Mouse (Mus musculus) spleen, adult 18-20 months (tissue): ENCODE measurements around the gene Mapk1ip1l.

ENCODE experiments used
- DNase-seq, 2 experiments: peaks; one replicate each; pipeline ENCODE4 v3.0.0; 2022; ENCODE audit warnings: mixed read lengths in 2 of 2

Gene Mapk1ip1l

DNA sequence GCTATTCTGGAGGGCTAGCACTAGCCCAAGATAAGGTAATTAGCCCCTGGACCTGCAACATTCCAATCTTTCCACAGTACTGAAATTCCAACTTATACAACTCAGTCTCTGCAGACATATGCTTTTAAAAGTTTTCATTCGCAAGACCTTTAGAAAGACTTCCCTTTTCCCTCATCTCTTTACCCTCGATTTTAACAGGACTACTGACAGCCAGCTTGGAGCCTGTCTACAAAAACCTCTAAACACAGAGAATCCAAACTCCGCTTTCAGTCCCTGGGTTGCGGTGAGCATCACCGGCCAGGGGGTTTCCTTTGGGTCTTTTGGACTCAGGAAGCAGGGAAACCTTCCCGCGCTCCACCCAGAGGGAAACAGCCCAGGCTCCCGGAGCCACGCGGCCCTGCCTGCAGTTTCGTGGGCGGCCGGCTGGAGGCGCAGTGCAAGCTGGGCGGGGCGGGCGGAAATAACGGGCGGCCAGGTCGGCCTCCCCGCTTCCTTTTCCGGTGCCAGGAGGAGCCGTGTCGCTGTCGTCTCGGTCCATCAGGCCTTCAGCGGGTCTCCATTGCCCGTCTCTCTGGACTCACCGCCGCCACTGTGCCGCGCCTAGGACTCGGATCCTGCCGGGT, at the start of gene Mapk1ip1l:
TSS of gene Mapk1ip1l (plus strand) at position 482 of the 623 bp plus-strand sequence.
- DNase-seq = peak; percentile 78 to 91

DNA sequence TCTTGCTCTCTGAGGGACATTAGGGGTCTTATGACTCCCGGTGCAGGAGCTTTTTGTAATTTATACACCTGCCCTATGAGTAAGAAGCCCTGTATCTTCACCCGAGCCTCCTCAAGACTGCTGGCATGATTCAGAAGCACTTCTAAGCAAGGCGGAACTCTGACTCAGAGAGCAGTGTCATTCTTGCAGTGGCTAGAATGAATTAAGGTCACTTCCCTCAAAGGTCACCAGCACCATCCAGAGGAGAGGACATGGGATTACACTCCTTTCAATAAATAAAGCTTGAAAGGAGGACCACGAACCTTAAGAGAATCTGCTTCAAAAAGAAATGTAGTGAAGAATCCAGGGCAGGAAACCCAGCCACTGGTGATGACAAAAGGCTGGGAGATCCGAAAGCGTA, 48.2 kb upstream of the Mapk1ip1l start:
- no peak for DNase-seq

DNA sequence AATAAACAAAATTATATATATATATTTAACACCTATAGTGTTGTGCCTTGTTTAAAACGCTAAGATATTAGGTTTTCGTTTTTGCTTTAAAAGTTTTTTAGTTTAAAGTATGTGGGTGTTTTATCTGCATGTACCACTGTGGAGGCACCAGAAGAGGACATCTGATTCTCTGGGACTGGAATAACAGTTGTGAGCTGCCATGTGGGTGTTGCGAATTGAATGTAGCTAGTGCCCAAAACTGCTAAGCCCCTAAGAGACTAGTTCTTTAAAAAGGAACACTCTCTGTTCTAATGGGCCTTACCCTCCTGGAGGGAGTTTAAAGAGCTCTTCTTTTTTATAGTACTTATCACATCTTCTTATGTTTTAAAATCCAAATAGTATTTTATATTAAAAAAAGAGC, 33.2 kb upstream of the Mapk1ip1l start:
- no peak for DNase-seq

DNA sequence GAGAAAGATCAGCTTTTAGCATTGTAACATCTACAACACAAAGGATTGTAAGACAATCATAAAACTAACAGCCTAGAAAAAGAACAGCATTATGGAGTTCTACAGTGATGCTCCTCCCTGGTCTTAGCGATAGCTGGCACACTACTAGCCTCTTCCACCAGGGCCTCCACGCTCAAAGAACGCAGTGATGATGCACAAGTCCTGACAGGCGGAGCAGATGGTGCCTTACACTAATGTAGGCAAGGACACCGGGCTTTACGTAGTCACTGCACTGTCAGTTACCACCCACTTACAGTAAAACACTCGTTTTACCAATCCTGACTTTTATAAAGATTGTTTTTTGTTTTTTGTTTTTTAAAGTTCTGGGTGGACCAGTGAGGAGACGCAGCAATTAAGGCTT, 32.2 kb upstream of the Mapk1ip1l start:
- DNase-seq = no peak

DNA sequence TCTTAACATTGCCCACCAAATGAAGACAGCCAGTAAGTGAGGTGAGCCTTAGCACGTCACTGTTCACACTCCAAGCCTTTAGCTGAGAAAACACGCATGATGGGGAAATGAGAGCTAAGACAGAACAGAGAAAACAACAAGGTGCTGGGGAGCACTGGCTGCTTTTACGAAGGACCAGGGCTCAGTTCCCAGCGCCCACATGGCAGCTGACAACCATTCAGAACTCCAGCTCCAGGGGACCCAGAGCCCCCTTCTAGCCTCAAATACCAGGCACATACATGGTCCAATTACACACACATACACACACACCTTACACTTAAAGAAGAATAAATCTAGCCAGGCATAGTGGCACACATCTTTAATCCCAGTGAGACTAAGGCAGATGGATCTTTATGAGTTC, 29.0 kb upstream of the Mapk1ip1l start:
- DNase-seq = no peak

DNA sequence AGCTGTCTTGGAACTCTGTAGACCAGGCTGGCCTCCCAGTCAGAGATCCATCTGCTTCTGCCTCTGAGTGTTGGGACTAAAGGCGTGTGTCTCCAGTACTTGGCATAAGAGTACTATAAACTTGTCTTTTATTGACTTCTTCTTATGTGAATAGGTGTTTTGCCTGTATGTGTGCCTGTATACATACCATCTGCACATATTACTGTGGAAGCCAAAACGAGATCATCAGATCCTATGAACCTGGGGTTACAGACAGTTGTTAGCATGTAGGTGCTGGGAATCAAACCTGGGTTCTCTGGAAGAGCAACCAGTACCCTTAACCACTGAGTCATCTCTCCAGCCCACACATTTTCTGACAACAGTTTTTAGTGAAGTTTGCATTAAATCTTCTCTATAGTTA, 28.4 kb upstream of the Mapk1ip1l start:
- no peak for DNase-seq

DNA sequence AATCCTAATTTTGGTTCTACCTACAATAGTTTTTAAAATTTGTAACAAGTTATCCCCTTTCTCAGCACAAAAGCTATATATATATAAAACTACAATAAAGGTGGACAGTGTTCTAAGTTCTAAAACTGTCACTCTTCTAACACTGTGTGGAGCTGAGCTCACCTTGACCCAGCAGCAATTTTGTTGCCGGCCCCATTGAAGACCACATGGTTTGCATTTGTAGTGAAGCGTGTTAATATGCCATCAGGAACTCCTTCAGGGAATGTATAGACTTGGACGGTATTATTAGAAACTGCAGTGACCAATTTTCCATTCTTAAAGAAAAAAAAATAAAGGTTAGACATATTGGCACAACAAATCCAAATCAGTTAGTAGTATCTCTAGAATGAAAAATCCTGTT, 24.3 kb upstream of the Mapk1ip1l start:
- DNase-seq = no peak

DNA sequence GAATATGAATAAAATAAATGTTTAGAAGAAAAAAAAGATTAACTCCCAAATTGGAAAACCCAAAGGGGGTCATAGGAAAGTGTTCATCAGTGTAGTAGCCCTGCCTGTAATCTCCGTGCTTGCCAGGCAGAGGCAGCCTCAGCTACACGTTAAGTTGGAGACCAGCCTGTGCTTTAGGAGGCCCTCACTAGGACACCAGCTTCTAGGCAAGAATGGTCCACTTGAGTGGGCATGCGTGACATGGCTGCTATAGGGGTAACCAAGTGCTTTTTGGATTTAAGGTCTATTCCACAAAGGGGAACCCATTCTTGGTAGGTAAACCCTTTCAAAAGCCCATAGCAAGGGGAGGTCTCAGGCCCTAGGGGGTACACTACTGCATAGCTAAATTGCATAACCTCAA, 22.6 kb upstream of the Mapk1ip1l start:
- DNase-seq = no peak

DNA sequence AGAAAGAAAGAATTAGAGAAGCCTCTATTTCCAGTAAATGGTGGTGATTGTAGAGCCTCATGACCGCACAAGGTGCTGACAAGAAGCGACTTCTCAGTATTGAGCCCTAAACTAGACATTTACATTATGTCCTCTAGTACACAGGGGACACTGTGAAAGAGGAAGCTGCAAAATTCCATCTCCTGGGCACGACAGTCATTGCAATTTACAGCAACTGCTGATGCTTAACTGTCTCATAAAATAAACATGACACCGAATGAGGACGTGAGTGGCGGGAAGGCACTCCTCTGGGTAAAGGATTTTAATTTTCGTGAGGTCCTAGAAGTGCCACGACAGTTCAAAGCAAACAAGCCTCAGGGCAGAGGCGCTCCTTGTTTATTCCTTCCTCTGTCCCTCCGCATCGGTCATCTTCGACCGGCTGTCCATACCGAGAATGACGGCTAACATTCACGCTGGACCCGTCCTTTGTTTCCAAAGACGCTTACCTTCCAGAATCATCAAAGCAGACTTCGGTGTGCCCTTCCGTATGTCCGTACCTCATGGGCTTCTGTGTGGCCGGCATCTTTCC, 21.9 kb upstream of the Mapk1ip1l start:
- peak in 1 of 2 experiments; percentile 11 for DNase-seq

DNA sequence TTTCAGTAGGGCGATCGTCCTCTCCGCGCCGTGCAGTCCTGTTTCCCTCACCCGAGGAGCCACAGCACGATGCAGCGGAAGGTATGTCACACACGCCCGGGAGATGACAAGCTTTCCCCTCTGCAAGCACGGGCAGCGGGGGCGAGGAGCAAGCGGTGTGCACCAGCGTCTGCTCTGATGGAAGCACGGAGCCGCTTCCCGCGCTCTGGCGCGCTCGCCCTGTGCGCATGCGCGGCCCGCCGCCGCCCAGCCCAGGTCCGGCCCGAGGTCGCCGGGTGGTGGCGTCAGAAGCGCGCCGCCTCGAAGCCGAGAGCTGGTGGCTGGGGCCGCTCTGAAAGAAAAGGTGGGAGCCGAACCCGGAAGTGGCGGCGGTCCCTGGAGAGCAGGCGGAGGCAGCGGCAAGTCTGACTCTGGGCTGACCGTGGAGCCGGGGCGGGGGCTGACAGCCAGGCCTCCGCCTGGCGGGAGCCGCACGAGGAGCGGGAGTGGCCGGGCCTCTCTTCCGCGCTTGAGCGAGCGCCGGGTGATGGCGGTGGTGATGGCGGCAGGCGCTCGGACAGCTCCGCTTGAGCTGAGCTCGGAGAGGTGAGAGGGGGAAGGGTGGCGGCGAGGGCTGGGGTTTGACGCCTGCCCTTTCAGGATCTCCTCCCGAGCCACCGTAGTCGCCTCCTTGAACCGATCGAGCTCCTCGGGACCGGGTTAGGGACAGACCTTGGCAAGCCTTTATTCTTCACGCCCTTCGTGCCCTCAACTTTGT, 21.3 kb upstream of the Mapk1ip1l start, which contains the start of the genes Wdhd1 and Socs4:
TSS of gene Wdhd1 (minus strand) at position 221 of the 757 bp plus-strand sequence.
TSS of gene Socs4 (plus strand) at position 295 of the 757 bp plus-strand sequence.
- DNase-seq = peak; percentile 93 to 95

DNA sequence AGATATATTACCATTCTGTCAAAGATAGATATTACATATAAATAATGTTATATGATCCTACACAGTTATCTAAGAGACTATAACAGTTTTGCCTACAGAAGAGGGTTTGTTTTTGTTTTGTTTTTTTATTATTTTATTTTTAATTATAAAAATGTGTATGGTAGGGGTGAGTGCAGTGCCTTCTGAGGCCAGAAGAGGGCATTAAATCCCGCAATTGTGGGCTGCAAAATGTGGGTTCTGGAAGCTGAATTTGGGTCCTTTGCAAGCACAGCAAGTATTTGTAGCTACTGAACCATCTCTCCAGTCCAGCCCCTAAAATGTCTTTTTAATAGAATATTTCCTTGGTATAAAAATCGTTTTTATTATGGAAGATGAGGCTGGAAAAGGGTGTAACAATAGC, 19.0 kb upstream of the Mapk1ip1l start:
- no peak for DNase-seq

DNA sequence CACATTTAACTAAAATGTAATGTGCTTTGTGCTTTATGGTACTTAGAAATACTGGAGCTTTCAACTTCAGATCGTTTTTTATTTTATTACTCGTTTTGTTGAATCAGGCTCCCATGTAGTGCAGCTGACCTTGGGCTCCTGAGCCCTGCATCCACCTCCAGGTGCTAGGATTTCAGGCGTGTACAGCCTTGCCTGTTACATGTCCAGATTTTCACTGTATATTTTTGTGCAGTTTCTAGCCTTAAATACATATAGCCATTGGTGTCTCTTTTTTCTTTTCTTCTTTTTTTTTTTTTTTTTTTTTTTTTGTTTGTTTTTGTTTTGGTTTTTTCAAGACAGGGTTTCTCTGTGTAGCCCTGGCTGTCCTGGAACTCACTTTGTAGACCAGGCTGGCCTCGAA, 16.5 kb upstream of the Mapk1ip1l start:
- no peak for DNase-seq

DNA sequence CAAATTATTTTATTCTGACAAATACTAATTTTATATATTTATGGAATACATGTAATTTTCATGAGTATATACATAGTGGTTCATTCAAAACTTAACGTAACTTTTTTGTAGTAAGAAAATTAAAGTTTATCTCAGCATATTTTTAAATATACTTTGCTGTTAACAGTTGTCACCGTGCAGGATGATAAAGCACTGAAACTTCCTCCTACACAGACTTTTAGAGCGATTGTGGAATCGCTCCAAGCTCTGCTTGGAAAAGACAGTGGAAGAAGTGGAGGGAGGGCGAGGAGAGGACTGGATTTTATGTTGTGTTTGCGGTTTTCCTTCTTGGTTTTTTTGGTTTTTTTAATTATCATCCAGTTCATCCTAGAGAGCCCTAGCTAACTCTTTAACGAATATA, 14.5 kb upstream of the Mapk1ip1l start:
- no peak for DNase-seq

DNA sequence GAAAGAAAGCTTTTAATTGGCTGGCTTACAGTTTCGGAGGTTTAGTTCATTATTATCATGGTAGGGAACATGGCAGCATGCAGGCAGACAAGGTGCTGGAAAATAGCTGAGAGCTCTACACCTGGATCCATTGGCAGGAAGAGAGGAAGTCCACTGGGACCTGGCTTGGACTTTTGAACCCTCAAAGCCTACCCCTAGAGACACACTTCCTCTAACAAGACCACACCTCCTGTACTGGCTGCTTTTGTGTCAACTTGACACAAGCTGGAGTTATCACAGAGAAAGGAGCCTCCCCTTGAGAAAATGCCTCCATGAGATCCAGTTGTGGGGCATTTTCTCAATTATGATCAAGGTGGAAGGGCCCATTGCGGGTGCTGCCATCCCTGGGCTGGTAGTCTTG, 12.8 kb upstream of the Mapk1ip1l start:
- DNase-seq = no peak

DNA sequence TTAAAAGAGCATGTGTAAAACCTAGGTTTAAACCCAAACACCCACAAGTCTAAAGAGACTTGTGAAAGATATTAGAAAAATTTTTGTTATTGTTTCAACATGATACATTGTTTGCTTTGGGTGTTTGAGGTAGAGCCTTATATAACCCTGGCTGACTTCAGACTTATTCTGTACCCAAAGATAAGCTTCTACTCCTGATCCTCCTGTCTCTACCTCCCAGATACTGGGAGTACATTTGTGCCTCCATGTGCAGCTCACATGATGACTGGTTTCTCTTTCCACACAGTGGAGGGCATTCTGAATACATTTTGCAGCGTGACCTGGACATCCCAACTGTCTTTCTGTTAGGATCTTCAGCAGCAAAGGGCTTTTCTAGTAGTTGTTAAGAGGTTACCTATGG, 11.9 kb upstream of the Mapk1ip1l start:
- no peak for DNase-seq

DNA sequence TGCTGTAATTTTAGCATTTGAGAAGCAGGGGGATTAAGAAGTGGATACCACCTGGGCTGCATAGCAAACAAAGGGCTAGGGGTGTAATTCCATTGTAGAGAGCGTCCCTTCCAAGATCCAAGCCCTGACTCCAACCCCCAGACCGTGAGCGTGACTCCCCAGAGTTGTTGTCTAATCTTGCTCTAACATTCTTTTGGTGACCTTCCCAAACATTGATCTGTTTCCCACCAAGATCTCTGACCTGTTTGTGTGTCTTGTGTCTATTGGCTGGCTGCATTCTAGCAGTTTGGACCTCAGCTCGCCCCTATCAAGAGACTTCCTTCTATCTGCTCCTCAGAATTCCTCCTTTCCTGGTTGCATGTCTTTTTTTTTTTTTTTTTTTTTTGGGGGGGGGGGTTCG, 11.0 kb upstream of the Mapk1ip1l start:
- no peak for DNase-seq

DNA sequence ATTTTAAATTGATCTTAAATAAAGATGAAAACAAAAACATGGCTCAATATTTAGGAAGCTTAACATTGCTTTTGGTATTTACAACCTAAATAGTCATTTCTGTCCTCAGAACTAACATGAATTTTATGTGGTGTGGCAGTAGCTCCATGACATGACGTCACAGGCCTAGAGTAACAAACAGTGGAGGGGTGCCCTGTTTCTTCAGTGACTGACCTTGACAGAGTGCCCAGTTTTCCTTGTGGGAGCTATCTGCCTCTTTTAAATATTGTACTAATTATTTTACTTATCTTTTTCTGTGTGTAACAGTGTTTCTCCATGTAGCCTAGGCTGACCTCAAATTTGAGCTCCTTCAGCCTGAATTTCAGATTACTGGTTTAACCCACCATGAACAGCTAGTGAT, 6.3 kb upstream of the Mapk1ip1l start:
- DNase-seq = no peak

DNA sequence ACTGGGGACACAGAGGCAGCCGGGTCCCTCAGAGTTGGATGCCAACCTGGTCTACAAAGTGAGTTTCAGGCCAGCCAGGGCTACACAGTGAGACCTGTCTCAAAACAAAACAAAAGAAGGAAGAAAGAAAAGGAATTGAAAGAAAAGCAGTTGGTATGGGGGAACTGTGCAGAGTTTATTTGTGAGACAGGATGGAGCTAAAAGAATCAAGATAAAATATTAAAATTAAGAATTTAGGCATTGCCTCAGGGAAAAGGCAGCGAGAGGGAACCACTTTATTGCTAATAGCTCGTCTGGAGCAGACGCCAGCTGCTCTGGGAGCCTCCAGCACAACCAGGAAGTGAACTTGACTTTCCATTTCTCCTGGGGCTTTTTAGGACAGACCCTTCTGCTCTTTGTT, 3.9 kb upstream of the Mapk1ip1l start:
- no peak for DNase-seq

DNA sequence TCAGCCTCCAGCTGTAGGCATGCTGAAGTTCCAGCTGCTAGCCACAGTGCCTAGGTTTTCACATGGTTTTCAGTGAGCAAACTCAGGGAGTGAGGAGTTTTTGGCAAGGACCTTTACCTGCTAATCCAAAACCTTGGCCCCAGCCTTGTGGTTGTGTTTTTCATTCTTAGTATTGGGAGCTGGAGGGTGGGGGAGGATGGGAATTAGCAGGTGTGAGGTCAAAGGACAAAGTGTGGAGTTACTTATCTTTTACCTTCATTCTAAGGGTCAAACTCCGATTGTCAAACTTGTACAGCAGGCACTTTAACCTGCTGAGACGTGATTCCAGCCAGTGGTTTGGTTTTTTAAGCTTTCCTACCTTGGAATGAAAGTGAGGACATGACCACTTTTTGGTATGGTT, 1.8 kb upstream of the Mapk1ip1l start:
- DNase-seq = no peak

DNA sequence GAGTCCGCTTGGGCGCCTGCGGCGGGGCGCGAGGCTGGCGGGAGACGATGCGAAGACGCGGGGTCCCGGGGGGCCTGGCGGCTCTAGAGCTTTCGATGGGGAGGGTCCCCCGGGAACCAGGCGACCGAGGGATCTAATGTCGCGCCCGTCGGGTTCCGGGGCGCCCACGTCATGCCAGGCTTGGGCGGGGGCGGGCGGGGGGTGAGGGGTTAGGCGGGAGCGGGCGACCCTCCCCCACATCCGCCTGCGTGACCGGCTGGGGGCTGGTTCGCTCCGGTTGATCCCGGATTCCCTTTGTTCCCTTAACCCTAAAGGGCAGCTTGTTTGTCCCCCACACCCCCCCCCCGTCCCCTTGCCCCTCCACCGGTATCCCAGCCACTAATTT, 334 bp downstream of the Mapk1ip1l start:
- DNase-seq = no peak

DNA sequence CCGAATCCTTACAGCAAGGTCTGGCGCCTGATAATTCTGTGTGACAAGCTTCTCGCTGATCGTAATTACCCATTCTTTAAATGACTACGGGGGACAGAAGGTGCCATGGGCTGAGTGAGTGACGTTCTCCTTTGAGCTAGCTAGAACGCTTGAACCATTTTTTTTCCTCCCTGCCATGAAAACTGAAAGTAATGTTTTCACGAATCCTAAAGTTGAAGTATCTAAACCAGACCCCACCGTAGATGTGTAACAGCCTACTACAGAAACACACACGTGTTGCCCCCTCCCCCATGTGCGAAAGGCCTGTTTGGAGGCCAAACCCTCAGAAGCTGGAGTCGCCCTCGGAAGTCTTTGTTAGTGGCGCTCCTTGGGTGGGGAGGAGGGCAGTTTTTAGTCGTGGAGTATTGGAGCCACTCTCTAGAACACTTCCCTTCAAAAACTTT, 774 bp downstream of the Mapk1ip1l start:
- DNase-seq = no peak

DNA sequence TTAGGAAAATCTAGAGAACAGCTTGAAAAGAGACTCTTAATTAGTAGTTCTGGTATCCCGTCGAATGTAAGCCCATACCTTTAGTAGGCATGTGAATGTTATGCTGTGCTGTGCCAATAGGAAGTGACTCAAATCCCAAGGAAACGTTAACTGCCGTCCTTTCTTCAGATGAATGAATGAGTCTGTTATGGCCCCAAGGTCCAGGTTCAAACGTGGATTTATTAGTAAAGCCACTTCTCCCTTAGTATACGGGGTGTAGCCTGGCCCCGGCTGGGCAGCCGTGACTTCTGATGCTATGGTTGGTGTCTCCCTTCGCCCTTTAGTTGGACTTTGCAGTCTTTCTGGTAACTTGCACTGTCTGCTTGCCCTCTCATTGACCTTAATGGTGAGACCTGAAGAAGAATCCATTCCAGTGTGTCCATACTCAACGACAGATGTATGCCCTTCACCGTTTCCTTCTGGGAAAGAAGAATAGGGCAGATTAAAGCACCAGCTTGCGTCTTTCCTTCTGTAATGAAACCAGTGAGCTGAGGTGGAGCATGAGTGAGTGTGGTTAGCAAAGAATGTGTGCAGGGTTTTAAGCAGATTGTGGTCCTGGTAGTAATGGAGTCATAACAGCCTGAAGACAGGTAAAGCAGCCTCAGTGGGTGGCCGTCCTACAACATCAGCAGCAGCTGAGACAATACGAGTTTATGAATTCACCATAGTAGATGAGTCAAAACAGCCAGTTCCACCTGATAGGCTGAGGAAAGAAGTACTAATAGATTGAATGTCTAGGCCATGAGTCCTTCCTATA, 5.0 kb downstream of the Mapk1ip1l start:
- DNase-seq = no peak

DNA sequence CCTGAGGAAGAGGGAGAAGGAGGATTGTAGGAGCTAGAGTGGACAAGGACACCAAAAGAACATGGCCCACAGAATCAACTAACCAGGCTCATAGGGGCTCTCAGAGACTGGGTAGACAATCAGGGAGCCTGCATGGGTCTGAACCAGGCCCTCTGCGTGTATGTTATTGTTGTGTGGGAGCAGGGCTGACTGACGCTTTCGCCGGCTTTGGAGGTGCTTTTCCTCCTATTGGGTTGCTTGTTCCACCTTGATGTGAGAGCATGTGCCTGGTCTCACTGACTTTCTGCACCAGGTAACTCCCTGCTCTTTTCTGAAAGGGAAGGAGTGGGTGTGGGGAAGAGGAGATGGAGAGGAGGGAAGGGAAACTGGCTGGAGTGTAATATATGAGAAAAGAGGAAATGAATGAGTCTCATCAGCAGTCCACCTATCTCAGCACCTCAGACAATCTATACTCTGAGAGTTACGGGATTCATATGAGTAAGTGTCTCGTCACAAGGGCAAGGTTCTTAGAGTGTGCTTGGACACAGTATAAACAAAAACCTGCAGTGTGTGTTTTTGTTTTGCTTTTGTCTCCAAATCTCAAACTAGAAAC, 6.8 kb downstream of the Mapk1ip1l start:
- DNase-seq = no peak
